Mouse (Mus musculus) fibroblast of lung, adult 2 months (primary cell): ENCODE results near the gene Rin3.

Experiments
- DNase-seq: peaks from one replicate; pipeline ENCODE4 v3.0.0-alpha.2; 2011; ENCODE audit warnings: low read depth

The Rin3 gene

GRCm38 (mm10) chr12:102372322-102372721 is 89.5 kb downstream of the Rin3 start:
- no peak for DNase-seq

GRCm38 (mm10) chr12:102382180-102382579 is 99.3 kb downstream of the Rin3 start:
- DNase-seq, result no peak

- no peak for DNase-seq
Measured at GRCm38 (mm10) chr12:102383288-102383687, 100.4 kb downstream of the Rin3 start.

GRCm38 (mm10) chr12:102384819-102385218 is 102.0 kb downstream of the Rin3 start:
- peak; percentile 24 for DNase-seq

GRCm38 (mm10) chr12:102387219-102387917 is 104.5 kb downstream of the Rin3 start:
- peak; percentile 31 for DNase-seq

- DNase-seq, result no peak
Measured at GRCm38 (mm10) chr12:102390042-102390441, 107.2 kb downstream of the Rin3 start.

- DNase-seq, result no peak
Measured at GRCm38 (mm10) chr12:102391109-102391508, 108.3 kb downstream of the Rin3 start.

- DNase-seq, result no peak
Measured at GRCm38 (mm10) chr12:102391982-102392381, 109.1 kb downstream of the Rin3 start.

GRCm38 (mm10) chr12:102394496-102394895 is 111.6 kb downstream of the Rin3 start:
- DNase-seq, result no peak

GRCm38 (mm10) chr12:102395537-102395936 is 112.7 kb downstream of the Rin3 start:
- DNase-seq, result no peak

- no peak for DNase-seq
Measured at GRCm38 (mm10) chr12:102395998-102396991, 113.4 kb downstream of the Rin3 start.

- no peak for DNase-seq
Measured at GRCm38 (mm10) chr12:102398588-102398987, 115.7 kb downstream of the Rin3 start.

- DNase-seq, result no peak
Measured at GRCm38 (mm10) chr12:102413171-102413570, 130.3 kb downstream of the Rin3 start.

- DNase-seq, result no peak
Measured at GRCm38 (mm10) chr12:102414686-102415085, 131.8 kb downstream of the Rin3 start.

- peak; percentile 77 for DNase-seq
Measured at GRCm38 (mm10) chr12:102416391-102416837, 133.6 kb downstream of the Rin3 start.

GRCm38 (mm10) chr12:102416955-102417510 is 134.2 kb downstream of the Rin3 start:
- DNase-seq, result no peak

GRCm38 (mm10) chr12:102417701-102418100 is 134.9 kb downstream of the Rin3 start:
- DNase-seq, result no peak

GRCm38 (mm10) chr12:102419544-102419943 is 136.7 kb downstream of the Rin3 start:
- DNase-seq, result peak; percentile 55

- no peak for DNase-seq
Measured at GRCm38 (mm10) chr12:102420168-102420890, 137.5 kb downstream of the Rin3 start.

- peak; percentile 93 for DNase-seq
Measured at GRCm38 (mm10) chr12:102422065-102422464, 139.2 kb downstream of the Rin3 start.

GRCm38 (mm10) chr12:102422623-102423320 is 139.9 kb downstream of the Rin3 start:
- no peak for DNase-seq
